In genomic region chr12:110156441-110156840, GRCm38 (mm10) we compare ENCODE assay signal across 12 mouse cellular contexts.
DNase-seq lines count a peak whose midpoint lies in the region; ATAC-seq lines count a peak whose summit lies in the region.
"Had no signal": no experiment of that assay in that cellular context is flagged by ENCODE, and none has a peak within 500 bp of the region (broad histone marks: within the 10 kb centered on the region; RNA-seq: fewer than 3 reads in every experiment).

No protein-coding gene starts in this region.

- intact Hi-C loops in gastrocnemius, postnatal 36 days (cut with DNase I) = no loop called here

- 0 out of 2 replicates have a peak overlapping the region, but pooled peaks have one; percentile 14 for H3K4me2 ChIP-seq in limb, embryonic 13.5 days (replicated peaks)

- H3K4me3 ChIP-seq in limb, embryonic 13.5 days = no peak overlapping the region
- H3K4me3 ChIP-seq: myocyte had no signal

- H3K4me1 ChIP-seq in limb, embryonic 13.5 days = peaks cover 35% of the 10 kb centered on the region

- 23% methylated on average over 8 of the region's 8 CpGs for WGBS in limb, embryonic 13.5 days

- ATAC-seq in limb, embryonic 13.5 days (ENCODE audit: low FRiP score, low read depth) = no peak
- no peak for ATAC-seq in activated CD4-positive, CD25-positive, alpha-beta regulatory T cell, adult 4 months

- no peaks in the 10 kb centered on the region for H3K36me3 ChIP-seq in limb, embryonic 13.5 days

- peaks cover 91% of the 10 kb centered on the region for H3K27me3 ChIP-seq in limb, embryonic 13.5 days

- DNase-seq in gastrocnemius, adult 18-20 months (ENCODE audit: low spot score) = peak; percentile 8
- no peak for DNase-seq in gastrocnemius, postnatal 36 days
- peak; percentile 58 for DNase-seq in kidney, adult 18-20 months
- peak; percentile 17 to 64 for DNase-seq in lung, postnatal 4 days
- DNase-seq in testis, postnatal 14 days (ENCODE audit: low spot score) = no peak
- DNase-seq in spleen, postnatal 14 days (ENCODE audit: low spot score in 2 of 2) = no peak
- DNase-seq: heart, adult 18-20 months; right cerebral cortex, adult 18-20 months had no signal

- H3K9ac ChIP-seq in limb, embryonic 13.5 days = no peak overlapping the region

- H3K27ac ChIP-seq in limb, embryonic 13.5 days = no peak overlapping the region
- H3K27ac ChIP-seq: macrophage had no signal

- H3K9me3 ChIP-seq in limb, embryonic 13.5 days = no peaks in the 10 kb centered on the region

Comparison
In these comparisons a context has a peak if more than half of its experiments do, and no peak if none do; other contexts are left out.
1. DNase-seq: peak in gastrocnemius, adult 18-20 months (single experiment), kidney, adult 18-20 months (single experiment) and lung, postnatal 4 days (2 of 2); none in gastrocnemius, postnatal 36 days (0 of 2), testis, postnatal 14 days (single experiment) and spleen, postnatal 14 days (0 of 2).